Mouse (Mus musculus) kidney, embryonic 16.5 days (tissue): ENCODE measurements around the gene Zfp318. TPM values are rescaled to one million over a fixed set of nuclear protein-coding genes. Genes with fewer than 3 reads are reported as not detected.

ENCODE experiments used
- ATAC-seq: fragments of 200-750 bp; cut with Nextera tagmentation; 2 replicates; pipeline ENCODE4 v1.8.0; 2017; ENCODE audit warnings: moderate TSS enrichment; ENCODE audit not compliant: low FRiP score, low TSS enrichment
- H3K27ac ChIP-seq: fragments of 300-500 bp; sonication (generic); 2 replicates; pipeline ENCODE4 v1.5.1; 2014; ENCODE audit warnings: low read length
- H3K27me3 ChIP-seq: fragments of 300-500 bp; sonication (generic); 2 replicates; pipeline ENCODE4 v1.6.1; 2014; ENCODE audit warnings: low read length, control low read depth, mixed read lengths; ENCODE audit not compliant: insufficient read depth
- H3K36me3 ChIP-seq: fragments of 300-500 bp; sonication (generic); 2 replicates; pipeline ENCODE4 v1.6.1; 2014; ENCODE audit warnings: low read length, control low read depth, mixed read lengths; ENCODE audit not compliant: insufficient read depth
- H3K4me1 ChIP-seq: fragments of 300-500 bp; sonication (generic); 2 replicates; pipeline ENCODE4 v1.6.1; 2014; ENCODE audit warnings: low read length, control low read depth, mixed read lengths; ENCODE audit not compliant: insufficient read depth
- H3K4me2 ChIP-seq: fragments of 300-500 bp; sonication (generic); replicated peaks from 2 replicates; pipeline ENCODE4 v1.6.1; 2014; ENCODE audit warnings: low read depth, low read length
- H3K4me3 ChIP-seq: fragments of 300-500 bp; sonication (generic); 2 replicates; pipeline ENCODE4 v1.5.1; 2014; ENCODE audit warnings: mild to moderate bottlenecking, low read length
- H3K9ac ChIP-seq: fragments of 300-500 bp; sonication (generic); replicated peaks from 2 replicates; pipeline ENCODE4 v1.6.1; 2014; ENCODE audit warnings: low read length
- H3K9me3 ChIP-seq: fragments of 300-500 bp; sonication (generic); 2 replicates; pipeline ENCODE4 v1.6.1; 2016; ENCODE audit warnings: low read length, control low read depth
- WGBS: fragments of 180-500 bp; shearing (Covaris S2); extraction: QIAGEN DNeasy Blood & Tissue Kit; methylation state at CpG from one replicate; pipeline ENCODE4 v1.1.7; 2014; 5-methylcytosine and 5-hydroxymethylcytosine counted together
- polyA plus RNA-seq: library from polyadenylated mRNA; unstranded; fragments of >200 nt; fragmentation: Nextera tagmentation; extraction: Ambion mirVana; gene quantifications from 2 replicates; pipeline ENCODE4 v1.2.1, GENCODE M21; 2015

Zfp318 gene
- polyA plus RNA-seq, 1 experiment from 2014 or later: 5.0 TPM

- Histone ChIP-seq H3K4me1 (no peaks in the 10 kb centered on the region), H3K36me3 (peaks cover 27% of the 10 kb centered on the region), H3K4me3 (no peak overlapping the region), H3K27me3 (no peaks in the 10 kb centered on the region), H3K9ac (no peak overlapping the region), H3K9me3 (no peaks in the 10 kb centered on the region), H3K4me2 (no peak overlapping the region), H3K27ac (no peak overlapping the region)
- ATAC-seq: no peak
- WGBS: 89% methylated on average over 1 of the region's 1 CpGs
Observed at GRCm38 (mm10) chr17:46394631-46395030, 11.1 kb downstream of the Zfp318 start.

DNA sequence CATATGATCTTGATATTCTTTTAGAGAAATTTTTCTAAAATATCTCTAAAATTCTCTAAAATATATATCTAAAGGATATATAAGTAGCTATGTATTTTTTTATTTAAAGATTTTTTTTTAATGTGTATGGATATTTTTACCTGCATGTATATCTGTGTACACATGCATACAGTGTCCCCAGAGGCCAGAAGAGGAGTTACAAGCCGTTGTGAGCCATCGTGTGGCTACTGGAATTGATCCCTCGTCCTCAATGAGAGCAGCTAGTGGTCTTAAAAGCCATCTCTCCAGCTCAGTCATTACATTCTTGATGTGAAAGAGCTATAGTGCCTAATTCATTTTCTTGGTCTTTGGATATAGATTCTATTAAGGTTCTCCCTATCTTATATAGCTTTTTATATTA lies 24.9 kb downstream of the Zfp318 start:
- H3K4me1 ChIP-seq: no peaks in the 10 kb centered on the region

DNA sequence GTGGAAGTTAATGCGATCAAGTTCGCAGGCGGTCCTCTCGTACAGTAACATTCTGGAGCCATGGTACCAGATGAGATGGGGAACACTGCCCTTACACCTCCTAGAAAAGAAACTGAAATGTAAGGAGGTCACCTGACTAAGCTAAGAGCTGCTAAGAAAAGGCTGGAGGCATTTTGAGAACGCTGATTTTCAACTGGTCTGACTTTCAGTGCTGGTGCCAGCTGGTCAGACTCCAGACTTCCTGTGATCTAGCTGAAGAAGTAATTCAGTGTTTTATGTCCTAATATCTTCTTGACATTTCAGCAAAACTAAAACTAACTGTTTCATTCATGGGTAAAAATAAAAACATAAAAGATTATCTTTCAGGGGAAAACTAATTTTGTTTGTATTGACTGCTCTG lies 35.1 kb downstream of the Zfp318 start:
- no peaks in the 10 kb centered on the region for H3K27me3 ChIP-seq
- no peaks in the 10 kb centered on the region for H3K9me3 ChIP-seq
- no peak overlapping the region for H3K27ac ChIP-seq
- H3K36me3 ChIP-seq: peaks cover 9% of the 10 kb centered on the region
- no peak overlapping the region for H3K9ac ChIP-seq
- WGBS: 70% methylated on average over 5 of the region's 5 CpGs
- ATAC-seq: no peak
- no peak overlapping the region for H3K4me3 ChIP-seq
- no peaks in the 10 kb centered on the region for H3K4me1 ChIP-seq
- H3K4me2 ChIP-seq: no peak overlapping the region

More for the DNA sequence above, 24.9 kb downstream of the Zfp318 start:
- Histone ChIP-seq H3K9me3 (no peaks in the 10 kb centered on the region), H3K27ac (no peak overlapping the region), H3K4me2 (no peak overlapping the region), H3K36me3 (peaks cover 40% of the 10 kb centered on the region), H3K9ac (no peak overlapping the region), H3K4me3 (no peak overlapping the region), H3K27me3 (no peaks in the 10 kb centered on the region)
- no peak for ATAC-seq
- 31% methylated on average over 3 of the region's 3 CpGs for WGBS

DNA sequence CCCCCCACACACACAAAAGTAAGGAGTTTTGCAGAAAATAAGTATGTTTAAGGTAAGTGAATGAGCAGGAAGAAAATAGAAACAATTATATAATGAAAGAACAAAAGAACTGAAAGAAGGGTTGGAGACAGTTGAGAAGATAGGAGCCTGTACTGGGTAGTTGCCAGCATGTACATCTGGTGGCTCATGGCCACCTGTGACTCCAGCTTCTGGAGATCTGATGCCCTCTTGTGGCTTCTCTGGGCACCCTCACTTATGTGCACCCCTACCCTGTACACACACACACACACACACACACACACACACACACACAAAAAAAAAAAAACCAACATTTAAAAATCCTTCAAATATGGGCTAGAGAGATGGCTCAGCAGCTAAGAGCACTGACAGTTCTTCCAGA lies 36.2 kb downstream of the Zfp318 start:
- Histone ChIP-seq H3K36me3 (0 out of 2 replicates have a peak, but pooled peaks cover 3% of the 10 kb centered on the region), H3K4me2 (no peak overlapping the region), H3K27me3 (no peaks in the 10 kb centered on the region), H3K4me3 (no peak overlapping the region), H3K4me1 (no peaks in the 10 kb centered on the region), H3K9ac (no peak overlapping the region), H3K27ac (no peak overlapping the region), H3K9me3 (no peaks in the 10 kb centered on the region)
- ATAC-seq: no peak

GRCm38 (mm10) chr17:46426496-46426895 lies 43.0 kb downstream of the Zfp318 start:
- ATAC-seq: no peak
- no peak overlapping the region for H3K4me3 ChIP-seq
- peaks cover 3% of the 10 kb centered on the region; the same call in 1 of the 2 replicates for H3K4me1 ChIP-seq
- H3K36me3 ChIP-seq: 0 out of 2 replicates have a peak, but pooled peaks cover 3% of the 10 kb centered on the region
- no peak overlapping the region for H3K4me2 ChIP-seq
- no peak overlapping the region for H3K9ac ChIP-seq
- no peaks in the 10 kb centered on the region; the same call in 1 of the 2 replicates for H3K27me3 ChIP-seq
- no peak overlapping the region for H3K27ac ChIP-seq
- no peaks in the 10 kb centered on the region for H3K9me3 ChIP-seq

GRCm38 (mm10) chr17:46428761-46429414 lies 45.4 kb downstream of the Zfp318 start, which contains the start of gene Crip3:
Gene Crip3 (plus strand): TSS chr17:46428926.
- no peaks in the 10 kb centered on the region; the same call in 1 of the 2 replicates for H3K27me3 ChIP-seq
- peaks cover 4% of the 10 kb centered on the region; the same call in 1 of the 2 replicates for H3K4me1 ChIP-seq
- no peak within 1 kb of the TSS for H3K27ac ChIP-seq
- peak within 1 kb of the TSS; percentile 51 for H3K4me2 ChIP-seq
- WGBS: 8% methylated on average over 18 of the region's 18 CpGs
- H3K36me3 ChIP-seq: 0 out of 2 replicates have a peak, but pooled peaks cover 3% of the 10 kb centered on the region
- H3K9ac ChIP-seq: 0 out of 2 replicates have a peak within 1 kb of the TSS, but pooled peaks have one; percentile 16
- H3K9me3 ChIP-seq: no peaks in the 10 kb centered on the region
- peak within 1 kb of the TSS; percentile 21 for H3K4me3 ChIP-seq
- ATAC-seq: peak; percentile 62; the same call in 1 of the 2 replicates

- H3K4me2 ChIP-seq: peak overlapping the region; percentile 46
- 3% methylated on average over 17 of the region's 17 CpGs for WGBS
- H3K9me3 ChIP-seq: no peaks in the 10 kb centered on the region
- peak overlapping the region; percentile 29 for H3K4me3 ChIP-seq
- H3K36me3 ChIP-seq: no peaks in the 10 kb centered on the region
- peak; percentile 43 for ATAC-seq
- H3K4me1 ChIP-seq: peaks cover 6% of the 10 kb centered on the region; the same call in 1 of the 2 replicates
- H3K27me3 ChIP-seq: peaks cover 10% of the 10 kb centered on the region
- H3K9ac ChIP-seq: peak overlapping the region; percentile 51
- no peak overlapping the region for H3K27ac ChIP-seq
Observed at GRCm38 (mm10) chr17:46433627-46434026, 50.1 kb downstream of the Zfp318 start.

- H3K9ac ChIP-seq: no peak overlapping the region
- 23% methylated on average over 23 of the region's 23 CpGs for WGBS
- H3K4me2 ChIP-seq: no peak overlapping the region
- H3K4me1 ChIP-seq: 0 out of 2 replicates have a peak, but pooled peaks cover 3% of the 10 kb centered on the region
- peaks cover 13% of the 10 kb centered on the region for H3K27me3 ChIP-seq
- no peak overlapping the region for H3K27ac ChIP-seq
- no peaks in the 10 kb centered on the region for H3K9me3 ChIP-seq
- ATAC-seq: 0 out of 2 replicates have a peak, but pooled peaks have one; percentile 53
- H3K4me3 ChIP-seq: no peak overlapping the region
- no peaks in the 10 kb centered on the region for H3K36me3 ChIP-seq
Observed at GRCm38 (mm10) chr17:46436672-46437366, 53.3 kb downstream of the Zfp318 start.

DNA sequence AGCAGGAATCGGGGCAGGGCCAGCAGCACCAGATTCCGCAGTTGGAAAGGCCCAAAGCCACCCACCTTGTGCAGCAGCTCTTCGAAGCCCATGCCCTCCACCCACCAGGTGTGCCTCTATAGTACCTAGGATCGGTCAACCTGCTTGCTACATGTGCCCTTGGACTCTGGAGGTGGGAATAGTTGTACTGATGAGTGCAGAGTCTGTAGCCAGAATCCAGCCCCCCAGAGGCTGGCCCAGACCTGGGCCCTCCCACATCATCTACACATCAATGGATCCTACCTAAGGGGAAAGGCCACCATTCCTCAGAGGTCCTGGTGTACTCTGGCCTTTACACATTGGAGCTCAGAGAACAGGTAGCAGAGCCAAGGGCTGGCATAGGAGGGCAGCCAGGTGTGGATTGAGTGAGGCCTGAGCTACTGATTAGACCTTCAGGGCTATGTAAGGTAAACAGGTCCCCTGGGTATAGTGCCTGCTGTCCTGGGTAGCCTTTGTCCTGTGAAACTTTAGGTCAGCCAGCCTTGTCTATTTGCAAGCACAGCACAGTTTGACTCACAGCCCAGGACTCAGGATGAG lies 54.9 kb downstream of the Zfp318 start, which contains the start of gene Slc22a7:
Slc22a7 (minus strand) TSS at position 160 of the 576 bp plus-strand sequence.
- Histone ChIP-seq H3K9ac (no peak within 1 kb of the TSS), H3K4me3 (no peak within 1 kb of the TSS), H3K36me3 (no peaks in the 10 kb centered on the region), H3K4me2 (no peak within 1 kb of the TSS), H3K9me3 (no peaks in the 10 kb centered on the region), H3K27ac (no peak within 1 kb of the TSS), H3K27me3 (peaks cover 27% of the 10 kb centered on the region), H3K4me1 (peaks cover 10% of the 10 kb centered on the region; the same call in 1 of the 2 replicates)
- ATAC-seq: no peak
- WGBS: 90% methylated on average over 4 of the region's 4 CpGs
